Mouse (Mus musculus): ENCODE data around the gene Pde9a. TPM values are rescaled to one million over a fixed set of nuclear protein-coding genes. Genes with fewer than 3 reads are reported as not detected.

Pde9a gene
- 1.4 TPM in 1 of 4 replicates, not detected in the others for total RNA-seq (2023; ENCODE audit: inconsistent age)

GRCm38 (mm10) chr17:31385671-31386665 lies at the start of gene Pde9a:
TSS of gene Pde9a (plus strand) at chr17:31386210.

GRCm38 (mm10) chr17:31519946-31520838 lies 134.2 kb downstream of the Pde9a start, which contains the start of the genes Wdr4 and Ndufv3:
TSS of gene Wdr4 (minus strand) at chr17:31519980.
TSS of gene Ndufv3 (plus strand) at chr17:31520115.

Other genes starting within 250 kb of the Pde9a start
- not detected in 4 replicates for gene Tff2, start 241.9 kb upstream of the Pde9a start, total RNA-seq (2023; ENCODE audit: inconsistent age)
- gene Tff1, start 220.9 kb upstream of the Pde9a start, total RNA-seq (2023; ENCODE audit: inconsistent age), result not detected in 4 replicates
- gene Tmprss3, start 187.2 kb upstream of the Pde9a start, total RNA-seq (2023; ENCODE audit: inconsistent age), result 0.26 to 0.57 TPM (median 0.41 TPM) in 4 replicates
- gene Ubash3a, start 178.3 kb upstream of the Pde9a start, total RNA-seq (2023; ENCODE audit: inconsistent age), result 0.39 to 0.93 TPM (median 0.51 TPM) in 3 of 4 replicates, not detected in the other
- gene Rsph1, start 108.8 kb upstream of the Pde9a start, total RNA-seq (2023; ENCODE audit: inconsistent age), result 0.54 to 1.3 TPM (median 0.83 TPM) in 3 of 4 replicates, not detected in the other
- 31.2 to 38.2 TPM (median 36.9 TPM) in 4 replicates for gene Slc37a1, start 99.4 kb upstream of the Pde9a start, total RNA-seq (2023; ENCODE audit: inconsistent age)
- gene Wdr4, start 133.8 kb downstream of the Pde9a start, total RNA-seq (2023; ENCODE audit: inconsistent age), result 34.8 to 43.2 TPM (median 40.3 TPM) in 4 replicates
- gene Ndufv3, start 133.9 kb downstream of the Pde9a start, total RNA-seq (2023; ENCODE audit: inconsistent age), result 74.6 to 101 TPM (median 90.3 TPM) in 4 replicates
- 31.2 to 47.5 TPM (median 38.2 TPM) in 4 replicates for gene Pknox1, start 178.5 kb downstream of the Pde9a start, total RNA-seq (2023; ENCODE audit: inconsistent age)

All from B cell, adult (primary cell).